Mouse (Mus musculus) ZHBTc4 (cell line): ENCODE results near the gene Eif5a.

ENCODE experiments used
- DNase-seq: peaks from one replicate; pipeline ENCODE4 v3.0.0-alpha.2; 2011; ENCODE audit warnings: low read depth, low spot score

The Eif5a gene

DNA sequence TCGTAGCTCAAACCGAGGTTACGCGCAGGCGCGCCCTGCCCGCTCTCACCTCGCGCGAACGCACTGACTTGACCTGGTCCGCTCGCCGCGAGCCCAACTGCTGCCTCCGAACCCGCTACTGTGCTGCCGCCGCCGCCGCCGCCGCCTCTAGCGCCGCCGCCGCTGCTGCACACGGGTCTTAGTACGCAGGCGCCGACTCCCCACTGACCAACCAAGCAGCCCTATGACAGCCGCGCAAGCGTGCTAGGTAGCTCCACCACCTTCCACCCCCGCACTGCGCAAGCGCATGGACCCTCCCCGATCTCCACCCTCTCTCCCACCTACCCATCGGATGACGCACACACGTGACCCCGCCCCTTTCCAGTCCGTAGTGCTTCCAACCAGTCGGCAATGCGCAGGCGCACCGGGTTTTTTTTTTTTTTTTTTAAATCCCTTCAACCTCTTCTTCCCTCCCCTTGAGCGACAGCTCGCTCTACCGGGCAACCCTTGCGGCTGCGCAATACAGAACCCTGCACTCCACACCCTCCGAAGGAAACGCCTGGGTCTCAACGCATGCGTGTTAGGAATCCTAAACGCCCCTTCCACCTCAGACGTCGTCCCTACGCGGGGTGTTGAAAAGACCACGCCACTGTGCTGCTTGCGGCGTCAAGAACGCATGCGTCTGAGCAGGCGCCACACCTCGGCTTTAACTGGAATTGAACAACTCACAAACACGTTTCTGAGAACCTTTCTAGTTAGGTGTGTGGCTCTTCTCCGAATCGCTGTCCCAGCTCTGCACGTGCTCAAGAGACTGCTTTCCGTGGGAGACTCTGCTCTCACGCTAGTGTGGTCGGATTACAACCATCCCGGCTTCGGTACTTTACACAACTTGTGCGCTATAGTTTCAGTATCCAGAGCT, at the start of gene Eif5a:
Gene Eif5a (minus strand): TSS at position 845 of the 898 bp plus-strand sequence.
- DNase-seq, result peak; percentile 100

DNA sequence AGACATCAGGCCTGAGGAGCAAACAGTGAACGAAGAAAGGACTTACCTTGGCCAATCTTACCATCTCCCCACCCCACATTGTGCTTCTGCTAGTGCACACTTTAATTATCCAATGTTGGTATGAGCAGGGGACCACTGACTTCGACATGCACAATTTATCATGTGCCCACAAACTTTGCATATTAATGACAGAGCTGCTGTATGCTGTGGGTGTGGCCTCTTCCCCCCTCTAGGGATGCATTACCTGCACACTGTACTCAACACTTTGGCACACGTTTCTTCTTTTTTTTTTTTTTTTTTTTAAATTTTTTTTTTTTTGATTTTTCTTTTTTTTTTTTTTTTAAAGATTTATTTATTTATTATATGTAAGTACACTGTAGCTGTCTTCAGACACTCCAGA, 49.0 kb upstream of the Eif5a start:
- no peak for DNase-seq

DNA sequence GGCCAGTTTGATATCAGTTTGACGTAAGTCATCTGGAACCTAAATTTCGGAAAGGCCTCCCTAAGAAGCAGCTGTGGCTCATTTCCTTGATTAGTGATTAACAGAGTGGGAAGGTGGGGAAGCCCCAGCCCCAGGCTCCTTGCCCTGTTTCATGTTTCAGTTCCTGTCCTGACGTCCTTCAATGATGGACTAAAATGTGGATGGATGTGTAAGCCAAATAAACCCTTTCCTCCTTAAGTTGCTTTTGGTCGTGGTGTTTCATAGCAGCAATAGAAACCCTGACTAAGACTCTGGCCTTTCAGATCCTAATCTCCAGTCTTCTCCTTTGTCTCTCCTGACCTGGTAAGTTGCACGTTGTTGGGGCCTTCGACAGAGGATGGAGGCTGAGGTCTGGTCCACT, 48.5 kb upstream of the Eif5a start:
- DNase-seq, result no peak

DNA sequence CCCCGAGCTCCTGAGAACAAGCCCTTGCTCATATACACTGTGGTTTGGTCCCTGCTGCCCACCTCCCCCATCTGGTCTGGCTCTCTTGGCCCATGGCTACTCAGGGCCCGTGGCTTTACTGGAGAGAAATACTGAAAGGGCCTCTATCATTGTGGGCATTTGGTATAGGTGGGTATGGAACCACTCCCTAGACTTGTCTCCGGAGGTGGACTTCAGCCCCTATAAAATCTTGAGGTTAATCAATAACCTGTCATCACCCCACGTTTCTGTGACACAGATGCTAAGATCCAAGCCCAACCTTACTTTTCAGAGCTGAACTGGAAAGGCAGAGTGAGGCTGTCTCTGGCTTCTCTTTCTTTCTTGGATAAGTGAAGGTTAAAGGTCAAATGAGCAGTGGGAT, 47.0 kb upstream of the Eif5a start:
- DNase-seq, result no peak

DNA sequence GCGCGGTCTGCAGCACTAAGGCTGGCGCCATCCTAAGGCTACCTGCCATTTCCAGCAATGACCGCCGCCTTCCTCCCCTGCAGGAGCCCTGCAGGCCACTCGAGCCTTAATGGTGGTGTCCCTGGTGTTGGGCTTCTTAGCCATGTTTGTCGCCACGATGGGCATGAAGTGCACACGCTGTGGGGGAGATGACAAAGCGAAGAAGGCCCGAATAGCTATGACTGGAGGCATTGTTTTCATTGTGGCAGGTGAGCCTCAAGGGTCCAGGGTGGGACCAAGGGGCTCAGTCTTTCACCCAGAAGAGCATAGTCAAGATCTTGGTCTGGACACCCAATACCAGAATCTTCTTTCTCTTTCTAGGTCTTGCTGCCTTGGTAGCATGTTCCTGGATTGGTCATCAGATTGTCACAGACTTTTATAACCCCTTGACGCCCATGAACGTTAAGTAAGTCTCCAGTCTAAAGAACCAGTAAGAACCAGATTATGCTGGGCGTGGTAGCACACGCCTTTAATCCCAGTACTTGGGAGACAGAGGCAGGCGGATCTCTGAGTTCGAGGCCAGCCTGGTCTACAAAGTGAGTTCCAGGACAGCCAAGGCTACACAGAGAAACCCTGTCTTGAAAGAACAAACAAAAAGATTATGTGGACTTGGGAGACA, 45.2 kb upstream of the Eif5a start:
- peak; percentile 52 for DNase-seq

DNA sequence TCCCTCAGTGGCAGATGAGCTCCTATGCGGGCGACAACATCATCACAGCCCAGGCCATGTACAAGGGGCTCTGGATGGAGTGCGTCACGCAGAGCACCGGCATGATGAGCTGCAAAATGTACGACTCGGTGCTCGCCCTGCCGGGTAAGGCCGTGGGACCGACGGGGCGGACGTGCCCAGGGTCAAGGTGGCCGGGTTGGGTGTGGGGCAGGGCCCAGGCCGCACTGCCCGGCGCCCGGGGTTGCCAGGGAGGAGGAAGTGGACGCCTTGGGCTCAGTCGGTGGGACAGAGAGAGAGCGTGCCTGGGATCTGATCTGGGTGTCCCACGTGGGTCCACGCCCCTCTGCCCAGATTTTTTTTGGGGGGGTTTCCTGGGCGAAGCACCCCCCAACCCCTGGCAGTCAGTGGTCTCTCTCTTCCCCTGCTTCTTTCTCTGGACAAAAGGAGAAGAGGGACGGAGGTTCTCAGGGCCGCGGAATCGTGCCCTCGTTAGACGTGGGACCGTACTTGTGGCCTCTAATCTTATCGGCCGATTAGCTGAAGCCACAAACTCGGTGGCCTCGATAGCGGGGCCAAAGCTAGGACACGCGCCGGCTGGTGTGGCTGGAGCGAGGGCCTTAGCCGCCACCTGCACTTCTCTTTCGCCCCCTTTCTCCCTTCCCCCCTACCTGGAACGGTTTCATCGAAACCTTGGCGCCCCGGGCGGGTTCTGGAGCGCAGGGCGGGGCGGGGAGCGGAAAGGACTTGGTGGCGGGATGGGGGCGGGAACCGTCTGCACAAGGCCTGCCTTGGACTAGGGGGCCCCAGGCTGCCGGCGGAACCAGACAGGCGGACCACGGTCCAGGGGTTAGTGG, 44.5 kb upstream of the Eif5a start:
- DNase-seq, result peak; percentile 77

DNA sequence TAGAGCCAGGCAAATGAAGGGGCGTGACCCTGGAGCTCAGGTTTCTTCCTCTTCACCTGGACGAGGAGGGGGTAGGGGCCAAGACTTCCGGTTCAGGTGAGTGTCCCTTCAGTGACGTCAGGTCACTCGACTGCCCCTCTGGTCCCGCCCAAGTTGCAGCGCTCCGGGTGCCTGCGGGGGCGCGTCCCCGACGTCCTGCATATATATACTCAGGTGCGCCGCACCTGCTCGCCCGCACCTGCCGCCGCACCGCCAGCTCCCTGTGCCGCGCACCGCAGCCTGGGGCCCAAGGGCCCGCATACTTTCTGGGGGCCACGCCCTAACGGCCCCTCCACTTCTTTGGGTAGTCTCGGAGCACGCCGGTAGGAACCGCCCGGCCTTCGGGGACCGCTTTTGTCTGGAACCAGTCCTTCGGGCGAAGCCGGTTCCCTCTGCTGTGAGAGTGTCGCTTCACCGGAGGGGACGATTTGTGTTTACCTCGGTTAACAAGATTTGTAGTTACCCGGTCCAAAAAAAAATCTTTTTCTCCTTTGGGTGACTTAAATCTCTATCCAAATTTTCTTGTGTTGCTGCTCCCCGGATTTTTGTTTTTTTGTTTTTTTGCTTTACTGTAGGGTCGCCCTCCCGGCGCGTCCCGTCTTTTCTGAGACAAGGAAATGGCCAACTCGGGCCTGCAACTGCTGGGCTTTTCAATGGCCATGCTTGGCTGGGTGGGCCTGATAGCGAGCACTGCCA, 43.7 kb upstream of the Eif5a start:
- peak; percentile 52 for DNase-seq

DNA sequence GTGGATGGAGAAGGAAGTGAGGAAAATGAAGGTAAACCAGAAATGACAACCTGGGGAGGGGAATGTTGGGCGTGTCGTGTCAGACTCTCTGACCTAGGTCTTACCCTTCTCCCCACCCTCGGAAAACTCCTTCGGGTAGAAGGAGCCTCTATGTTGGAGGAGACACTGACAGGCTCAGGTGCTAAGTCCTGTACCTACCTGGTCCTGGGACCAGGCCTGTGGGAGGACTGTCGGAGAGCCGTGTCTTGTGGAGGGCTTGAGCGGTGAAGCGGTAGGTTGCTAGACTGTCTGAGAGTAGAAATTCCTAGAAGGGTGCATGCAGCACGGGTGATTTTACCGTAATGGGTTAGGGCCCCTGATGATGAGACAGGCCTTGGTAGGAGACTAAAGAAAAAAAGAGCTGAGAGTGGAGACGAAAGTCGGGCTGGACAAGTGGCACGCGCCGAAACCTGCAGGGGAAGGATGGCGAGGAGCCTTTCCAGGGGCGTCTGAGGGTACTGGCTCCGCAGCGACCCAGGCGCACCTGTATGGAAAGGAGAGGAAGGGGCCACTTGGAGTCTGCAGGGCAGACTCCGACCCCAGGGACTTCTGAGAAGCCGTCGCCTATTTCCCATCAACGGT, 43.0 kb upstream of the Eif5a start, which contains the start of gene Cldn7:
Gene Cldn7 (plus strand): TSS at position 130 of the 621 bp plus-strand sequence.
- DNase-seq, result no peak

DNA sequence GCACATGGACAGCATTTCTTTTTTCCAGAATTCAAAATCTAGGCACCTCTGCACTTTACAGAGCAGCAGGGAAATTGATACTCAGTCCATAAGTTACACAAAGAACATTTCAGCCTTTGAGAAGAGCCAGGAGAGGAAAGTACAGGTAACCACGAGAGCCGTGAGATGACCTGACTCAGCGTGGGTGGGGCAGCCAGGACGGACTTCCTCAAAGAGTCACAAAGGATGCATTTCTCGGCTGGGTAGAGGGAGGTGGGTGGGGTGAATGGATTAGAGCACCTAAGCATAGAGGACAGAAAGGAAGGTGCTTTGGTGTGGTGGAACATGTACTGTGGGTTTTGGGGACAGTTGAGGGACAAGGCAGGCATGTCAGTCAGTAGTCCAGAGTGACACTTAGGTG, 40.1 kb upstream of the Eif5a start:
- DNase-seq, result peak; percentile 27

DNA sequence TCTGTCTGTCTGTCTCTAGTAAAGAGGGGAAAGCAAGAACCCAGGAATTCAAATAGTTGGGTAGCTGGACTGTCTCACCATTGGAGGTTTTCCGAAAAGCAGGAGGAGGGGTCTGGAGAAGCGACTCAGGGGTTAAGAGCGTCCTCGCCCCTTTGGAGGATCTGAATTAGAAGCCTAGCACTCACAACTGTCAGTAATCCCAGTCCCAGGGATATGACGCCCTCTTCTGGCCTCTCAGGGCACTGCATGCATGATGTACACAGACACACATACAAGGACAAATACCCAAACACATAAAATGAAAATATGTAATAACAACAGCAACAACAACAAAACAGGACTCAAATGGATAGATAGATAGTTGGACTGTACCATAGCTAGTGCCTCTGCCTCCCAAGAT, 38.9 kb upstream of the Eif5a start:
- DNase-seq, result peak; percentile 86

DNA sequence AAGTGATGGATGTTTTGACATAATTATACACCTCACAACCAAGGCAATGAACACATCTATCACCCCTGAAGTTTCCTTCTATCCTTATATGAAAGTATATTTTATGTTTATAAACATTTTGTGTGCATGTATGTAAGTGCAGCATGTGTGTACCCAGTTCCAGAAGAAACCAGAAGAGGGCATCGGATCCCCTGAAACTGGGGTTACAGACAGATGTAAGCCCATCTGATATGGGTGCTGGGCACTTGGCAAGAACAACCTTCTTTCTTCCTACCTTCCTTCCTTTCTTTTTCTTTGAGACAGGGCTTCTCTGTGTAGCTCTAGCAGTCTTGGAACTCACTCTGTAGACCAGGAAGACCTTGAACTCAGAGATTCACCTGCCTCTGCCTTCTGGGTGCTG, 34.5 kb upstream of the Eif5a start:
- no peak for DNase-seq

DNA sequence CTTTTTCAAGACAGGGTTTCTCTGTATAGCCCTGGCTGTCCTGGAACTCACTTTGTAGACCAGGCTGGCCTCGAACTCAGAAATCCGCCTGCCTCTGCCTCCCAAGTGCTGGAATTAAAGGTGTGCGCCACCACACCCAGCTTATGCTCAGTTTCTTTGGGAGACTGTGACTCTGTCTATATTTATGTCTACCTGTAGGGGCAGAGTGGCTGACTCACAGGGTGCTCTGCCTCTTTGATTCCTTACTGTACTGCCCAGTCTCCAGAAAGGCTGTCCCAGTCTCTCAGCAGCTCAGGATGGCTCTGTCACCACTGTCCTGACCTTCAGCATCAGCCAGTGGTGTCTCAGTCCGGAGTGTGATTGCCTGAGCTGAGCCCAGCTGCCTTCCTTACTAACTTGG, 33.9 kb upstream of the Eif5a start:
- peak; percentile 54 for DNase-seq

DNA sequence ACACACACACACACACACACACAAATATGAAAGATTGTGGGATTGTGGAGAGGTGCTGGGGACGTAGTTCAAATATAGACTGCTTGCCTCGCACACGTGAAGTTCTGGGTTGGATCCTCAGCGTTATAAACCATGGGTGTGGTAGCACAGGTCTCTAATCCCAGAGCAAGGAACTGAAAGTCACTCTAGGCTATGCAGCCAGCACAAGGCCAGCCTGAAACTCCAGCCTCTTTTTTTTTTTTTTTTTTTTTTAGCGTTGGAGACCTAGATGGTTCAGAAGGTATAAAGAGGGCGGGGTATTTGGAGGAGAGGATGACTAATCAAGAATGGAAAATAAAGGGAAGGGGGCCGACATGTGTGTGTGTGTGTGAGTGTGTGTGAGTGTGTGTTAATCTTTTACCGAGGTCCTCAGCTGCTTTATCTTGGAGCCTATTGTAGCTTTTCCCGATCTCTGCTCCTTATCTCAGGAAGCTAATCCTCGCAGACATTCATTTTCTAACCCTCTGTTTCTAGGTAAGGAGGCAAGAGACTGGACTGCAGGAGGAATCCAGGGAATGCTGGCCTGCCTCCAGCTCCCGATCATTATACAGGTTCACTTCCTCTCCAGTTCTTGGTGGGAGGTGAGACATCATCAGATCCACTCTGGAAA, 31.6 kb upstream of the Eif5a start:
- DNase-seq, result no peak

DNA sequence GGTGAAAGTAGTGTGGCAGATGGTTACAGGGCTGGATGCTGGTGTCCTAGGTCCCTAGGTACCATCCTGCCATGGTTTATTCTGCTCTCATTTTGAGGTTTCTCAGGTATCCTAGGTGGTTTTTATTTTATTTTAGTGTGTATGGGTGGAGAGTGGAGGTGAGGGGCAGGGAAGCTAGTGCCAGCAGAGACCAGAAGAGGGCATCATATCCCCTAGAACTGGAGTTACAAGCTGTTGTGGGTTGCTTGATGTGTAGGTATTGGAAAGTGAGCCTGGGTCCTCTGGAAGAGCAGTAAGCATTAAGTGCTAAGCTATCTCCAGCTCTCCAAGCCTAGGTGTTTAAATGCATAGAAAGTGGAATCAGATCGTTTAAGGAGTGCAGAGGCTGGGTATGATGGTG, 30.5 kb upstream of the Eif5a start:
- DNase-seq, result no peak

DNA sequence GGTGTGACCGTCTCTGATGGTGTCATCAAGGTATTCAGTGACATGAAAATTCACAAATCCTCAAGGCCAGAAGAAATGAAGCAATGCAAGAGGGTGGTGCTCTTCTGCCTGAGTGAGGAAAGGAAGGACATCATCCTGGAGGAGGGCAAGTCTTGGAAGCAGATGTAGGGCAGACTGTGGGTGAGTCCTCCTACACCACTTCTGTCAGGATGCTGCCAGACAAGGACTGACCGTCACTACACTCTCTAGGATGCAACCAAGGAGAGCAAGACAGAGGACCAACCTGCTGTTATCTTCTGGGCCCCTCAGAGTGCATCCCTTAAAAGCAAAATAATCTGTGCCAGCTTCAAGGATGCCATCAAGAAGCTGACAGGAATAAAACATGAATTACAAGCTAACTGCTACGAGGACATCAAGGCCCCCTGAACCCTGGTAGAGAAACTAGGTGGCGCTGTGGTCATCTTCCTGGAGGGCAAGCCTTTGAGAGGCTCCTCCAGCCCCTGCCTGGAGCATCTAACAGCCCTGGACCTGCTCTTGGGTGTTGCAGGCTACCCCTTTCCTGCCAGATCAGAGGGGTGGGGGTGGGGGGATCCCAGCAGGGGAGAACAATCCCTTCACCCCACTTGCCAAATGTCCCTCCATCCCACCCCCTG, 29.2 kb upstream of the Eif5a start:
- no peak for DNase-seq

DNA sequence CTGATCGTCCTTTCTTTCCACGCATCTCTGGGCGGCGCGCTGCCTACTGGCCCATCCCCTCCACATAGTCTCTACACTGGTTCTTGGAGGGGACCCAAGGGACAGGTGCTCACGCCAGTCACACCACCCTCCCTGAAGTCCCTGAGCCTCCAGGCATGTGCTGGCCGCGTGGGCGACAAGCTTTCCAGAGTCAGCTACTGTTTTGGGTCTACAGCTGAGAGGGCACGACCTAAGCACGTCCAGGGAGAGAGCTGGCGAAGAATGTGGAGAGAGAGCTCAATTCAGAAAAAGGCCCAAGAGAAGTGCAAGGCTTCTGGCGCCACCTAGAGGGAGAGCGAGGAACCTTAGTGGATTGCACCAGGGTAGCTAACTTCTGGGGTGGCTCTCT, 27.0 kb upstream of the Eif5a start:
- peak; percentile 91 for DNase-seq

DNA sequence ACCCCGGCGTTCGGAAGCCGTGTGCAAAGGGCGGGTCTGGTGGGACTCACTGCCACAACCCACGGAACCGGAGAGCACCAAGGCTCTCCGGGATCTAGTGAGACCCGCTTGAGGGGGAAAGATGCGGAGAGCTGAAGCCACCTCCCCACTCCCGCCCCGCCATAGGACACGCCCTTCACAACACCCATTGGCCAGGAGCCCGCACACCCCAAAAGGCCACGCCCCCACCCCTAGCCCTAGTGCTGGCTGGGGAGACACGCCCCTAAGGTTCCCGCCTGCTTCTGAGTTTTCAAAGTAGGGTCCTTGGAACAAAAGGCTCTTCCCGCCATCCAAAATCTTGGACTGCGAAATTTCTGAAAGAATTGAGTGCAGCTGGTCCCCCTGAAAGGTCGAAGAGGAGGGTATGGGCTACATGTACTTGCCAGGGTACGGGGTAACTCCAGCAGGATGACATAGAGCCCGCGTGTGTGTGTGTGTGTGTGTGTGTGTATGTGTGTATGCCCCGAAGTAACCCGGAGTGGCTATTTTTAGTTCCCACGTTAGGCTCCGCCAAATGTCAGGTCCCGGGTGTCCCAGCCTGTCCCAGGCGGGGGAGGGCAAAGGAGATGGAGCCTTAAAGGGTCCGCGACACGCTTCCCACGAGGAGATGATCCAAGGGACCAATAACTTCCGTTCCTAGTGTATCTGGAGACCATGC, 26.5 kb upstream of the Eif5a start, which contains the start of gene Slc2a4:
Gene Slc2a4 (minus strand): TSS at position 123 of the 697 bp plus-strand sequence.
- DNase-seq, result peak; percentile 97

DNA sequence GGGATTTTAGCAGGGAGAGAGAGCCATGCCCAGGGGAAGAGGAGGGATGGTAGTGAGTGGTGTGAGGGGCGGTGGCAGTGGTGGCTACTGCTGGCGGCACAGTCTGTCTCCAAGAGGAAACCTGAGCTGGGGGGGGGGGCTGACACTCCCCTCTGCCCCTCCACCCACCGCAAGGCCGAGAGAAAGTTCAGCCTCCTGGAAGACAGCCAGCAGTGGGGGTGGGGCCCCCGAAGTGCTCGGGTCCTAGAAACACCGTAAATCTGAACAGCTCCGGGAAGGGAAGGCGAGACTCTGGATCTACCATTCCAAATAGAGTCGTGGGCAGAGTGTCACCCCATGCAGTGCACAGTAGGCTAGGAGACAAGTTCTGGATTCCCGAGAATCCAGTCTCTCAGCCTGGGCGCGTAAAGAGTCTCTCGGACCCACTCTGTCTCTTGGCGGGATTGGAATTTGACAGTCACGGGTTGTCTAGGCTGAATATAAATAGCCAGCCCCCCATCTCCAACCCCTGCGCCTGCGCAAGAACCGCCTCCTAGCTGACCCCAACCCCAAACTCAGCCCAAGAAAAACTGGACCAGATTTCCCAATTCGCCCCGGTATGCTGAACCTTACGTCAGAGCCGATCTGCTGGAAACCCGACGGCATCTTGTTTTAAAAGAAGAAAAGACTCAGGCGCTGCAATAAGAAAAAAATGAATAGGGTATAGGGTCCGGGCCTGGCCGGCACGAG, 25.7 kb upstream of the Eif5a start:
- DNase-seq, result no peak
